Mouse (Mus musculus) heart, adult 2 months (tissue): ENCODE data around the gene Iqce. TPM values are rescaled to one million over a fixed set of nuclear protein-coding genes. Genes with fewer than 3 reads are reported as not detected.
A peak's percentile ranks its signal among the peaks of the same experiment; 100 is the strongest.

ENCODE experiments used
- DNase-seq, 2 experiments: peaks; one replicate each; pipeline ENCODE4 v3.0.0; 2021
- H3K27ac ChIP-seq: fragments of 200-600 bp; 2 replicates; pipeline ENCODE4 v1.8.1; 2022
- H3K27me3 ChIP-seq: fragments of 200-500 bp; 2 replicates; pipeline ENCODE4 v1.6.1; 2012; ENCODE audit warnings: mild to moderate bottlenecking, low read length, inconsistent platforms, mixed read lengths; ENCODE audit not compliant: control insufficient read depth, insufficient read depth
- H3K36me3 ChIP-seq: fragments of 200-500 bp; 2 replicates; pipeline ENCODE4 v1.6.1; 2012; ENCODE audit warnings: low read length, inconsistent platforms; ENCODE audit not compliant: control insufficient read depth, insufficient read depth
- H3K4me1 ChIP-seq: fragments of 200-500 bp; 2 replicates; pipeline ENCODE4 v1.6.1; 2011; ENCODE audit warnings: low read length; ENCODE audit not compliant: control insufficient read depth, insufficient read depth
- H3K4me3 ChIP-seq: fragments of 200-600 bp; 2 replicates; pipeline ENCODE4 v1.8.1; 2022
- H3K79me2 ChIP-seq: fragments of 200-500 bp; replicated peaks from 2 replicates; pipeline ENCODE4 v1.6.1; 2012; ENCODE audit warnings: mild to moderate bottlenecking, inconsistent platforms, low read length, moderate library complexity, mixed read lengths; ENCODE audit not compliant: control insufficient read depth, insufficient read depth
- H3K9ac ChIP-seq: fragments of 200-500 bp; 2 replicates; pipeline ENCODE4 v1.6.1; 2012; ENCODE audit warnings: low read depth, mild to moderate bottlenecking, control low read depth, inconsistent platforms, low read length, mixed read lengths
- CTCF ChIP-seq: fragments of 200-600 bp; IDR thresholded peaks from 2 replicates; pipeline ENCODE4 v1.8.1; 2022; ENCODE audit warnings: antibody characterized with exemption, mild to moderate bottlenecking, moderate library complexity
- EP300 ChIP-seq: fragments of 200-500 bp; IDR thresholded peaks from 2 replicates; pipeline ENCODE4 v1.6.1; 2011; ENCODE audit warnings: low read depth, low read length, control low read depth; ENCODE audit not compliant: insufficient read depth
- POLR2A ChIP-seq: fragments of 200-500 bp; IDR thresholded peaks from 2 replicates; pipeline ENCODE4 v1.6.1; 2011; ENCODE audit warnings: mild to moderate bottlenecking, low read depth, low read length, control low read depth; ENCODE audit not compliant: insufficient read depth
- WGBS: fragments of 180-500 bp; shearing (Covaris S2); methylation state at CpG from one replicate; pipeline ENCODE4 v1.1.7; 2018; 5-methylcytosine and 5-hydroxymethylcytosine counted together
- intact Hi-C: fragments of 180-260 bp; cut with DNase I; formaldehyde crosslinking; loops from one replicate; pipeline ENCODE4 v1.15.1; 2025
- polyA plus RNA-seq: library from polyadenylated mRNA; depleted of rRNA; stranded (reverse); fragments of >200 nt; gene quantifications from 2 replicates; pipeline ENCODE4 v1.2.3, GENCODE M21; 2012
- total RNA-seq, 2 experiments: library from RNA; stranded (reverse); gene quantifications; 2 replicates each; pipeline ENCODE4 v1.2.3; 2021

Gene Iqce
- total and polyA plus RNA-seq, 3 experiments: 3.7 to 7.1 (median 5.8) TPM

GRCm38 (mm10) chr5:140741040-140741439 is 38.9 kb upstream of the Iqce start:
- TF ChIP-seq CTCF (no peak), EP300 (no peak), POLR2A (no peak)
- Histone ChIP-seq H3K9ac (no peak overlapping the region), H3K27me3 (no peaks in the 10 kb centered on the region), H3K36me3 (no peaks in the 10 kb centered on the region), H3K27ac (no peak overlapping the region; the same call in 1 of the 2 replicates), H3K79me2 (no peaks in the 10 kb centered on the region), H3K4me1 (no peaks in the 10 kb centered on the region), H3K4me3 (peak overlapping the region; percentile 13; the same call in 1 of the 2 replicates)
- intact Hi-C loops: no loop called here
- DNase-seq: peak; percentile 55 to 64
- WGBS: 51% methylated on average over 11 of the region's 11 CpGs

- Histone ChIP-seq H3K27me3 (peaks cover 4% of the 10 kb centered on the region; the same call in 1 of the 2 replicates), H3K79me2 (no peaks in the 10 kb centered on the region), H3K27ac (no peak overlapping the region), H3K4me1 (peaks cover 2% of the 10 kb centered on the region), H3K36me3 (no peaks in the 10 kb centered on the region), H3K4me3 (no peak overlapping the region), H3K9ac (no peak overlapping the region)
- no peak for DNase-seq
- no peak for TF ChIP-seq POLR2A
- no peak for TF ChIP-seq CTCF
- no peak for TF ChIP-seq EP300
- 82% methylated on average over 12 of the region's 12 CpGs for WGBS
- intact Hi-C loops: no loop called here
Measured at GRCm38 (mm10) chr5:140739813-140740212, 37.6 kb upstream of the Iqce start.

- intact Hi-C loops: no loop called here
- 24% methylated on average over 13 of the region's 13 CpGs for WGBS
Measured at GRCm38 (mm10) chr5:140736166-140736565, 34.0 kb upstream of the Iqce start.

GRCm38 (mm10) chr5:140735297-140735696 is 33.1 kb upstream of the Iqce start:
- Histone ChIP-seq H3K27me3 (peaks cover 4% of the 10 kb centered on the region; the same call in 1 of the 2 replicates), H3K79me2 (no peaks in the 10 kb centered on the region), H3K4me3 (peak overlapping the region; percentile 23; the same call in 1 of the 2 replicates), H3K4me1 (peaks cover 4% of the 10 kb centered on the region), H3K27ac (no peak overlapping the region), H3K36me3 (no peaks in the 10 kb centered on the region), H3K9ac (peak overlapping the region; percentile 59)
- TF ChIP-seq EP300 (no peak), POLR2A (no peak), CTCF (no peak)
- DNase-seq: peak in 1 of 2 experiments; percentile 47
- intact Hi-C loops: no loop called here
- WGBS: 2% methylated on average over 22 of the region's 22 CpGs

More at GRCm38 (mm10) chr5:140736166-140736565, 34.0 kb upstream of the Iqce start:
- TF ChIP-seq CTCF (no peak), EP300 (no peak), POLR2A (no peak)
- Histone ChIP-seq H3K4me3 (no peak overlapping the region), H3K9ac (no peak overlapping the region), H3K27me3 (peaks cover 4% of the 10 kb centered on the region; the same call in 1 of the 2 replicates), H3K27ac (no peak overlapping the region), H3K79me2 (no peaks in the 10 kb centered on the region), H3K36me3 (no peaks in the 10 kb centered on the region), H3K4me1 (peaks cover 4% of the 10 kb centered on the region)
- DNase-seq: no peak

- intact Hi-C loops: no loop called here
Measured at GRCm38 (mm10) chr5:140733336-140733735, 31.2 kb upstream of the Iqce start.

GRCm38 (mm10) chr5:140732195-140732594 is 30.0 kb upstream of the Iqce start:
- Histone ChIP-seq H3K9ac (no peak overlapping the region), H3K27me3 (peaks cover 4% of the 10 kb centered on the region; the same call in 1 of the 2 replicates), H3K79me2 (no peaks in the 10 kb centered on the region), H3K4me3 (no peak overlapping the region), H3K27ac (no peak overlapping the region), H3K36me3 (no peaks in the 10 kb centered on the region), H3K4me1 (peaks cover 4% of the 10 kb centered on the region)
- peak; percentile 65 for TF ChIP-seq CTCF
- TF ChIP-seq EP300: no peak
- intact Hi-C loops: no loop called here
- no peak for DNase-seq
- WGBS: 66% methylated on average over 4 of the region's 4 CpGs

More at GRCm38 (mm10) chr5:140733336-140733735, 31.2 kb upstream of the Iqce start:
- H3K9ac ChIP-seq: no peak overlapping the region
- H3K36me3 ChIP-seq: no peaks in the 10 kb centered on the region
- TF ChIP-seq CTCF (no peak), POLR2A (no peak), EP300 (no peak)
- DNase-seq: no peak
- H3K27ac ChIP-seq: no peak overlapping the region
- WGBS: 38% methylated on average over 3 of the region's 3 CpGs
- peaks cover 4% of the 10 kb centered on the region for H3K4me1 ChIP-seq
- H3K4me3 ChIP-seq: no peak overlapping the region
- peaks cover 4% of the 10 kb centered on the region; the same call in 1 of the 2 replicates for H3K27me3 ChIP-seq
- no peaks in the 10 kb centered on the region for H3K79me2 ChIP-seq
